Mouse (Mus musculus) CH12.LX (cell line): ENCODE data around the gene Chst15.

Experiments used
- CHD1 ChIP-seq: IDR thresholded peaks from 2 replicates; pipeline ENCODE4 v1.6.1; 2012; ENCODE audit warnings: low read depth, low read length, improper control_type of control experiment, inconsistent platforms
- CTCF ChIP-seq, 2 experiments: IDR thresholded peaks in 1 of 2; conservative IDR thresholded peaks in 1 of 2; 2 replicates each; pipeline ENCODE4 v1.5.1; 2011 to 2012; ENCODE audit warnings: low read depth in 2 of 2, low read length in 2 of 2, improper control_type of control experiment in 1 of 2, inconsistent platforms in 1 of 2, mild to moderate bottlenecking in 1 of 2, moderate library complexity in 1 of 2
- ETS1 ChIP-seq: conservative IDR thresholded peaks from 2 replicates; pipeline ENCODE4 v1.6.1; 2012; ENCODE audit warnings: low read depth, mild to moderate bottlenecking, inconsistent platforms, low read length, improper control_type of control experiment, moderate library complexity
- IRF4 ChIP-seq: IDR thresholded peaks from 2 replicates; pipeline ENCODE4 v1.6.1; 2014; ENCODE audit warnings: low read depth, mild to moderate bottlenecking, inconsistent platforms, low read length, improper control_type of control experiment
- MAX ChIP-seq: IDR thresholded peaks from 2 replicates; pipeline ENCODE4 v1.6.1; 2011; ENCODE audit warnings: low read length, improper control_type of control experiment
- UBTF ChIP-seq: IDR thresholded peaks from 2 replicates; pipeline ENCODE4 v1.6.1; 2012; ENCODE audit warnings: low read depth, mild to moderate bottlenecking, inconsistent platforms, low read length, improper control_type of control experiment, moderate library complexity
- ZMIZ1 ChIP-seq: IDR thresholded peaks from 2 replicates; pipeline ENCODE4 v1.6.1; 2012; ENCODE audit warnings: low read depth, mild to moderate bottlenecking, inconsistent platforms, low read length, improper control_type of control experiment

DNA sequence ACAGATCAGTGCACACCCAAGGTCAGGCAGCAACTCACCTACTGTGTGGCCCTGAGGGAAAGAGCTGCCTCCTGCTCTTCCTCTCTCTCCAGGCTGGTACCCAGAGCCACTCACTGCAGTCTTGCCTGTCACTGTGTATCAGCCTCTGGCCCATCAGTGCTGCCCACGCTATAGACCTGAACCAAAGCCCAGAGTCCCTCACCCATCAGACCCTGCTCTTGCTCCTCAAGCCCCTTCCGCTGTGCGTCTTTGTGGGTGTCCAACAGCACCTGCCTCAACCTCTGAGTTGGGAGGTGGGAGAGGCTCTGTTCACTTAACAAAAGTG is 29.7 kb downstream of the Chst15 start:
- TF ChIP-seq CHD1 (no peak), UBTF (no peak), IRF4 (no peak), CTCF (conservative IDR thresholded peaks at IDR 0.05 in 1 of 2, IDR thresholded peaks at IDR 0.05 in 1 of 2; ENCODE audit: low read depth in 2 of 2, low read length in 2 of 2) (no peak), MAX (no peak), ZMIZ1 (no peak), ETS1 (no peak)
